Mouse (Mus musculus) regulatory T cell (primary cell): ENCODE data around the gene Alx3.

Experiments
- in situ Hi-C: fragments of 300-600 bp; cut with MboI, MseI; formaldehyde crosslinking; loops from one replicate; pipeline ENCODE4 v1.15.1; 2025; ENCODE audit warnings: high pct_unique_total_duplicates

Gene Alx3

GRCm38 (mm10) chr3:107582875-107583767 is 11.7 kb upstream of the Alx3 start:
- in situ Hi-C loops = loop anchor here (10.0 kb wide), 1 partner anchor 618 kb away; no protein-coding TSS in a partner anchor

- in situ Hi-C loops = loop anchor here (10.0 kb wide), 1 partner anchor 619 kb away; no protein-coding TSS in a partner anchor
Observed at GRCm38 (mm10) chr3:107583893-107584292, 10.9 kb upstream of the Alx3 start.

GRCm38 (mm10) chr3:107586504-107586903 is 8.3 kb upstream of the Alx3 start:
- in situ Hi-C loops = loop anchor here (10.0 kb wide), 1 partner anchor 622 kb away; no protein-coding TSS in a partner anchor

- in situ Hi-C loops = no loop called here
Observed at GRCm38 (mm10) chr3:107591612-107592011, 3.2 kb upstream of the Alx3 start.

- in situ Hi-C loops = no loop called here
Observed at GRCm38 (mm10) chr3:107593632-107594031, 1.2 kb upstream of the Alx3 start.

GRCm38 (mm10) chr3:107595264-107595937 is 570 bp downstream of the Alx3 start:
- in situ Hi-C loops = no loop called here

GRCm38 (mm10) chr3:107595938-107596461 is 1.2 kb downstream of the Alx3 start:
- in situ Hi-C loops = no loop called here

- in situ Hi-C loops = no loop called here
Observed at GRCm38 (mm10) chr3:107596559-107596958, 1.7 kb downstream of the Alx3 start.

GRCm38 (mm10) chr3:107597134-107597533 is 2.3 kb downstream of the Alx3 start:
- in situ Hi-C loops = no loop called here

- in situ Hi-C loops = no loop called here
Observed at GRCm38 (mm10) chr3:107597586-107598389, 3.0 kb downstream of the Alx3 start.

GRCm38 (mm10) chr3:107600127-107600526 is 5.3 kb downstream of the Alx3 start:
- in situ Hi-C loops = loop anchor here (10.0 kb wide), 1 partner anchor 265 kb away; no protein-coding TSS in a partner anchor

- in situ Hi-C loops = loop anchor here (10.0 kb wide), 1 partner anchor 259 kb away; no protein-coding TSS in a partner anchor
Observed at GRCm38 (mm10) chr3:107605304-107605703, 10.5 kb downstream of the Alx3 start.

GRCm38 (mm10) chr3:107607221-107607620 is 12.4 kb downstream of the Alx3 start:
- in situ Hi-C loops = loop anchor here (10.0 kb wide), 1 partner anchor 258 kb away; no protein-coding TSS in a partner anchor

- in situ Hi-C loops = loop anchor here (10.0 kb wide), 1 partner anchor 256 kb away; no protein-coding TSS in a partner anchor
Observed at GRCm38 (mm10) chr3:107608808-107609207, 14.0 kb downstream of the Alx3 start.

GRCm38 (mm10) chr3:107609376-107609775 is 14.5 kb downstream of the Alx3 start:
- in situ Hi-C loops = loop anchor here (10.0 kb wide), 1 partner anchor 255 kb away; no protein-coding TSS in a partner anchor

- in situ Hi-C loops = no loop called here
Observed at GRCm38 (mm10) chr3:107611394-107611793, 16.6 kb downstream of the Alx3 start.

- in situ Hi-C loops = no loop called here
Observed at GRCm38 (mm10) chr3:107612902-107613525, 18.2 kb downstream of the Alx3 start.

GRCm38 (mm10) chr3:107617800-107618199 is 23.0 kb downstream of the Alx3 start:
- in situ Hi-C loops = no loop called here

GRCm38 (mm10) chr3:107619911-107620310 is 25.1 kb downstream of the Alx3 start:
- in situ Hi-C loops = no loop called here

- in situ Hi-C loops = no loop called here
Observed at GRCm38 (mm10) chr3:107621286-107622075, 26.6 kb downstream of the Alx3 start.
